47 mouse cellular contexts compared by ENCODE assay signal in genomic region chr4:106525001-106525400, GRCm38 (mm10). TPM values are rescaled to one million over a fixed set of nuclear protein-coding genes. Genes with fewer than 3 reads are reported as not detected.
"Had no signal": no experiment of that assay in that cellular context is flagged by ENCODE, and none has a peak within 500 bp of the region (broad histone marks: within the 10 kb centered on the region; RNA-seq: fewer than 3 reads in every experiment).

No protein-coding gene starts in this region.

- ATAC-seq: hindbrain, embryonic 16.5 days; inflammation-experienced regulatory T-cells, adult 6 months; intestine, embryonic 15.5 days; intestine, postnatal 0 days had no signal

- H3K36me3 ChIP-seq: heart, embryonic 12.5 days; heart, embryonic 13.5 days; heart, embryonic 15.5 days; hindbrain, embryonic 10.5 days; hindbrain, embryonic 12.5 days; hindbrain, embryonic 13.5 days; hindbrain, embryonic 15.5 days; intestine, embryonic 15.5 days; kidney, embryonic 15.5 days had no signal

- H3K9ac ChIP-seq: heart, embryonic 12.5 days; heart, embryonic 13.5 days; heart, embryonic 15.5 days; hindbrain, embryonic 12.5 days; hindbrain, embryonic 13.5 days; hindbrain, embryonic 14.5 days; hindbrain, embryonic 15.5 days; intestine, embryonic 15.5 days; kidney, embryonic 15.5 days had no signal

- DNase-seq: heart, postnatal 10 days; heart, postnatal 14 days; heart, postnatal 36 days; heart, postnatal 4 days; kidney, adult 11 months; kidney, adult 18-20 months; kidney, adult 2 months; kidney, adult 8-10 months; kidney, adult 9 months; kidney, postnatal 10 days; kidney, postnatal 14 days; kidney, postnatal 25 days; kidney, postnatal 36 days; kidney, postnatal 4 days; layer of hippocampus, adult 9-11 months; layer of hippocampus, postnatal 36 days had no signal

- H3K4me1 ChIP-seq: hindbrain, embryonic 13.5 days had no signal

- H3K9me3 ChIP-seq: heart, embryonic 12.5 days; heart, embryonic 13.5 days; heart, embryonic 15.5 days; hindbrain, embryonic 10.5 days; hindbrain, embryonic 12.5 days; hindbrain, embryonic 13.5 days; hindbrain, embryonic 15.5 days; intestine, embryonic 15.5 days; kidney, embryonic 15.5 days had no signal

- H3K27ac ChIP-seq: heart, embryonic 13.5 days; heart, embryonic 15.5 days; hindbrain, embryonic 10.5 days; hindbrain, embryonic 12.5 days; hindbrain, embryonic 13.5 days; hindbrain, embryonic 14.5 days; hindbrain, embryonic 15.5 days; intestine, embryonic 15.5 days; kidney, embryonic 15.5 days; kidney, postnatal 0 days; layer of hippocampus, adult 2 months; left cerebral cortex, adult 2 months had no signal

- H3K27me3 ChIP-seq: heart, embryonic 12.5 days; heart, embryonic 15.5 days; hindbrain, embryonic 12.5 days; hindbrain, embryonic 13.5 days; hindbrain, embryonic 15.5 days; intestine, embryonic 15.5 days; kidney, embryonic 15.5 days had no signal

- H3K4me3 ChIP-seq: heart, embryonic 12.5 days; heart, embryonic 13.5 days; heart, embryonic 15.5 days; hindbrain, embryonic 10.5 days; hindbrain, embryonic 12.5 days; hindbrain, embryonic 13.5 days; hindbrain, embryonic 15.5 days; intestine, embryonic 15.5 days; kidney, embryonic 15.5 days; layer of hippocampus, adult 2 months; left cerebral cortex, adult 2 months had no signal

- H3K4me2 ChIP-seq: heart, embryonic 11.5 days; heart, embryonic 12.5 days; heart, embryonic 13.5 days; heart, embryonic 15.5 days; hindbrain, embryonic 12.5 days; hindbrain, embryonic 13.5 days; hindbrain, embryonic 14.5 days; hindbrain, embryonic 15.5 days; intestine, embryonic 15.5 days; kidney, embryonic 15.5 days had no signal

RNA-seq across cellular contexts. Expression of gene Bsnd, which starts 32.9 kb away (rescaled TPM):
- total RNA-seq: heart, postnatal 10 days; heart, postnatal 14 days; heart, postnatal 25 days; heart, postnatal 36 days; heart, postnatal 4 days; hematopoietic stem cell, adult 5-6 weeks; layer of hippocampus, adult 18-20 months; layer of hippocampus, adult 2 months; layer of hippocampus, adult 8-10 months; layer of hippocampus, postnatal 10 days; layer of hippocampus, postnatal 25 days; layer of hippocampus, postnatal 36 days; left cerebral cortex, adult 18-20 months; left cerebral cortex, adult 2 months; left cerebral cortex, adult 8-10 months had no signal
- polyA plus RNA-seq: heart, embryonic 11.5 days; heart, embryonic 12.5 days; heart, embryonic 13.5 days; heart, embryonic 14.5 days; heart, embryonic 15.5 days; heart, embryonic 16.5 days; heart, postnatal 0 days; hindbrain, embryonic 10.5 days; hindbrain, embryonic 11.5 days; hindbrain, embryonic 13.5 days; hindbrain, embryonic 14.5 days; hindbrain, embryonic 16.5 days; inflammation-experienced regulatory T-cells, adult 6 months; intestine, embryonic 14.5 days; intestine, embryonic 15.5 days; intestine, postnatal 0 days; large intestine, adult 2 months had no signal
